Mouse (Mus musculus): ENCODE results near the gene Ildr1. TPM values are rescaled to one million over a fixed set of nuclear protein-coding genes. Genes with fewer than 3 reads are reported as not detected.
A peak's percentile ranks its signal among the peaks of the same experiment; 100 is the strongest.

The Ildr1 gene
- polyA plus RNA-seq, 1 experiment from 2014 or later, result 6.0 TPM

DNA sequence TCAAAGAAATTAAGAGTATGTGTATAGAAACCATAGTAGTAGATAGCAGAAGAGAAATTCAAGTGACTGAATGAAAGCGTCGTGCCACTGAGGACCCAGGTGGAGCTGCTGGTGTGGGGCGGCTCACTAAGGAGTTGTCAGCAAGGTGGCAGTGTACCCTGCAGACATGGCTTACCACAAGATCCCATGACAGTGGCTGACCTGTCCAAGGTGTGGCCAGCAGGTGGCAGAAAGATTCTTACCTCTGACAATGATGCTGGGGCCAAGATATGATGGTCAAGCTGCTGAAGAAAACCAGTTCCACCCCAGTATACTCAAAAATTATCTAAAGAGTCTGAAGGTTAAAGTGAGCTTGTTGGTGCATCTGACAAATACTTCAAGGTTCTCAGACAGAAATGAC lies 41.6 kb downstream of the Ildr1 start:
- H3K27ac ChIP-seq, result no peak overlapping the region
- H3K27me3 ChIP-seq, result no peaks in the 10 kb centered on the region
- ATAC-seq (ENCODE audit: borderline replicate concordance, extremely low read depth, low FRiP score, low TSS enrichment), result no peak
- H3K4me1 ChIP-seq, result peaks cover 3% of the 10 kb centered on the region; the same call in 1 of the 2 replicates
- H3K4me2 ChIP-seq, result no peak overlapping the region
- 60% methylated on average over 3 of the region's 3 CpGs for WGBS
- H3K36me3 ChIP-seq, result no peaks in the 10 kb centered on the region
- no peaks in the 10 kb centered on the region for H3K9me3 ChIP-seq
- H3K9ac ChIP-seq, result no peak overlapping the region
- H3K4me3 ChIP-seq, result no peak overlapping the region

- Histone ChIP-seq H3K36me3 (no peaks in the 10 kb centered on the region), H3K27me3 (no peaks in the 10 kb centered on the region), H3K4me2 (no peak overlapping the region), H3K9ac (no peak overlapping the region), H3K4me3 (no peak overlapping the region), H3K27ac (no peak overlapping the region; the same call in 1 of the 2 replicates), H3K4me1 (no peaks in the 10 kb centered on the region), H3K9me3 (no peaks in the 10 kb centered on the region)
- WGBS, result 37% methylated on average over 4 of the region's 4 CpGs
- no peak for ATAC-seq (ENCODE audit: borderline replicate concordance, extremely low read depth, low FRiP score, low TSS enrichment)
Measured at GRCm38 (mm10) chr16:36739404-36739930, 45.7 kb downstream of the Ildr1 start.

- ATAC-seq (ENCODE audit: borderline replicate concordance, extremely low read depth, low FRiP score, low TSS enrichment), result no peak
- no peak overlapping the region for H3K4me3 ChIP-seq
- H3K27me3 ChIP-seq, result no peaks in the 10 kb centered on the region
- no peak overlapping the region for H3K27ac ChIP-seq
- no peak overlapping the region for H3K4me2 ChIP-seq
- no peaks in the 10 kb centered on the region for H3K9me3 ChIP-seq
- H3K36me3 ChIP-seq, result no peaks in the 10 kb centered on the region
- no peaks in the 10 kb centered on the region for H3K4me1 ChIP-seq
- WGBS, result 52% methylated on average over 8 of the region's 8 CpGs
- H3K9ac ChIP-seq, result no peak overlapping the region
Measured at GRCm38 (mm10) chr16:36743580-36743979, 49.8 kb downstream of the Ildr1 start.

DNA sequence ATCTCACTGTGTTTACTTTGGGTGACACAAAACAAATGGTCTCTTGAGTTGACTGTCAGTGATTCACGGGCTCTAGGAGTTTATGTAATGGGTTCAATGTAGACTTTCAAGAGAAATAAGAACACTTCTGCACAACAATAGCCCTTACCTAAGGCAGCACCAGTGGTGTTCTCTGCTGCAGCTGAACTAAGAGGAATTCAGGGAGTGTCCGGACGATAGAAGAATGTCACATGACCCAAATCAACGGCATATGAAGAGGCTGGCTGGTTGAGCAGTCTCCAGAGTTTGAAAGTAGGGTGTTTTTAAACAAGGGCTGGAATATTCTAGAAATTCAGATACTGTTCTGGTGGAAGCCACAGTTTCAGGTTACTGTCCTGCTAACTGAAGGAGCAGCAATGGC lies 53.3 kb downstream of the Ildr1 start:
- H3K9me3 ChIP-seq, result no peaks in the 10 kb centered on the region

DNA sequence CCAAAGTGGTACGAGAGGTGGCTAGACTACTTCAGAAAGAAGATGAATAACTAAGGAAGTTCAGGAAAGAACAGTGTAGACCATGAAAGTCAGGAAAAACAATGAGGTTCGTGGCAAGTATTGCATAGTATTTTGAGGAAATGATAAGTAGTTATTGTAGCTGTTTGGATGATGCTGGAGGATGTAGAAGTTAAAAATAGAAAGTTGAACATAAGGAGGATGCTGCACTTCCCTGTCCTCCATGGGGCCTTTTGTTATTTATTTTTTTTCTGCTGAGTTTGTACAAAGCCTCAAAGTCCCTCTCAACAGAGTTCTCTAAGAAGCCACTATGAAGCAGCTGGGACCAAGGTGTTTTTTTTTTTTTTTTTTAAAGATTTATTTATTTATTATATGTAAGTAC lies 54.0 kb downstream of the Ildr1 start:
- no peak overlapping the region for H3K27ac ChIP-seq
- H3K9me3 ChIP-seq, result no peaks in the 10 kb centered on the region
- no peak for ATAC-seq (ENCODE audit: borderline replicate concordance, extremely low read depth, low FRiP score, low TSS enrichment)
- no peak overlapping the region for H3K4me3 ChIP-seq
- no peaks in the 10 kb centered on the region for H3K27me3 ChIP-seq
- no peaks in the 10 kb centered on the region for H3K36me3 ChIP-seq
- WGBS, result 45% methylated on average over 2 of the region's 2 CpGs
- H3K4me2 ChIP-seq, result no peak overlapping the region
- H3K9ac ChIP-seq, result no peak overlapping the region
- no peaks in the 10 kb centered on the region for H3K4me1 ChIP-seq

More for the DNA sequence above, 53.3 kb downstream of the Ildr1 start:
- H3K27me3 ChIP-seq, result no peaks in the 10 kb centered on the region
- H3K9ac ChIP-seq, result no peak overlapping the region
- WGBS, result 54% methylated on average over 4 of the region's 4 CpGs
- H3K4me3 ChIP-seq, result no peak overlapping the region
- H3K4me2 ChIP-seq, result no peak overlapping the region
- no peak overlapping the region for H3K27ac ChIP-seq
- ATAC-seq (ENCODE audit: borderline replicate concordance, extremely low read depth, low FRiP score, low TSS enrichment), result no peak
- no peaks in the 10 kb centered on the region for H3K4me1 ChIP-seq
- no peaks in the 10 kb centered on the region for H3K36me3 ChIP-seq

GRCm38 (mm10) chr16:36751979-36752378 lies 58.2 kb downstream of the Ildr1 start:
- H3K27me3 ChIP-seq, result no peaks in the 10 kb centered on the region
- no peaks in the 10 kb centered on the region for H3K36me3 ChIP-seq
- no peak overlapping the region for H3K9ac ChIP-seq
- no peaks in the 10 kb centered on the region for H3K9me3 ChIP-seq
- H3K27ac ChIP-seq, result no peak overlapping the region
- no peak overlapping the region for H3K4me2 ChIP-seq
- no peaks in the 10 kb centered on the region for H3K4me1 ChIP-seq
- no peak overlapping the region for H3K4me3 ChIP-seq
- WGBS, result 77% methylated on average over 3 of the region's 3 CpGs
- no peak for ATAC-seq (ENCODE audit: borderline replicate concordance, extremely low read depth, low FRiP score, low TSS enrichment)

DNA sequence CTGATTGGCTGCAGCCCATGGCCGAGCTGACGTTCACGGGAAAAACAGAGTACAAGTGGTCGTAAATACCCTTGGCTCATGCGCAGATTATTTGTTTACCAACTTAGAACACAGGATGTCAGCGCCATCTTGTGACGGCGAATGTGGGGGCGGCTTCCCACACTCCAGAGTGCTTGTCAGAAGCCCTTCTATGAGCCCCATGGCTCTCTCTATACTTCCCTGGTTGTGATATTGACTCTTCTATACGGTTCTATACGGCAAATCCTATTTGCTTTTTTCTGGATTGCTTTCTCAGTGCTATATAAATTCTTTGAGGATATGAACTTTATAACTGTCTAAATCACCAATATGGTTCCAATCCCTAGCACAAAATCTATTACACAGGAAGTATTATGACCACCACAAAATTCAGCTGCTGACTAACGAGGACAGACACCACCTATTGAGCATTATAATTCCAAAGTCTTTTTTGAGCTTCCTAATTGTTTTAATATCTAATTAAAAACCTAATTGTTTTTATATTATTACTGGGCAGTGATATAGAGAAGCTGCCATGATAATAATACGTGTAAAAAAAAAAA lies 76.5 kb downstream of the Ildr1 start:
- Histone ChIP-seq H3K27ac (peak overlapping the region; percentile 63), H3K4me1 (0 out of 2 replicates have a peak, but pooled peaks cover 5% of the 10 kb centered on the region), H3K27me3 (no peaks in the 10 kb centered on the region), H3K36me3 (no peaks in the 10 kb centered on the region), H3K9ac (no peak overlapping the region), H3K4me3 (no peak overlapping the region), H3K4me2 (no peak overlapping the region), H3K9me3 (no peaks in the 10 kb centered on the region)
- 70% methylated on average over 8 of the region's 13 CpGs for WGBS
- no peak for ATAC-seq (ENCODE audit: borderline replicate concordance, extremely low read depth, low FRiP score, low TSS enrichment)

GRCm38 (mm10) chr16:36770830-36771229 lies 77.1 kb downstream of the Ildr1 start:
- Histone ChIP-seq H3K9ac (no peak overlapping the region), H3K9me3 (no peaks in the 10 kb centered on the region), H3K27me3 (no peaks in the 10 kb centered on the region), H3K4me2 (no peak overlapping the region), H3K27ac (peak overlapping the region; percentile 63), H3K36me3 (no peaks in the 10 kb centered on the region), H3K4me1 (0 out of 2 replicates have a peak, but pooled peaks cover 5% of the 10 kb centered on the region), H3K4me3 (no peak overlapping the region)
- 57% methylated on average over 4 of the region's 4 CpGs for WGBS
- ATAC-seq (ENCODE audit: borderline replicate concordance, extremely low read depth, low FRiP score, low TSS enrichment), result peak; percentile 59

DNA sequence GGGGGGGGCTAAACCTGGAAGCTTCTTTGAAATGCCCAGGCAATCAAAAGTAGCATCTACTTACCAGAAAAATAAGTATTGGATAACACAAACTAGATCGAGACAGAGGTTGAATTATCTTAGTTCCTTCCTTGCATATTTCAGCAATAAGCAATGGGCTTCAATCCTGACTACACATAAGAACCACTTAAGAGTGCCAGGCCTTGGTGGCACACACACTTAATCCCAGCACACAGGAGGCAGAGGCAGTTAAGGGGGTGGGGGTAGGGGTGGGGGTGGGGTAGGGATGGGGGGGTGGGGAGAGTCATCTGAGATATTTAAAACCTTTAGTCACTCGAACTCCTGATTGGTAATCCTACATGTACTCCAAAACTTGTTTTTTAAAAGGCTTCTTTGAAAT lies 77.5 kb downstream of the Ildr1 start:
- Histone ChIP-seq H3K27ac (peak overlapping the region; percentile 63), H3K4me3 (no peak overlapping the region), H3K36me3 (no peaks in the 10 kb centered on the region), H3K9me3 (no peaks in the 10 kb centered on the region), H3K9ac (no peak overlapping the region), H3K4me2 (no peak overlapping the region), H3K27me3 (no peaks in the 10 kb centered on the region), H3K4me1 (0 out of 2 replicates have a peak, but pooled peaks cover 5% of the 10 kb centered on the region)
- WGBS, result 68% methylated on average over 2 of the region's 2 CpGs
- no peak for ATAC-seq (ENCODE audit: borderline replicate concordance, extremely low read depth, low FRiP score, low TSS enrichment)

DNA sequence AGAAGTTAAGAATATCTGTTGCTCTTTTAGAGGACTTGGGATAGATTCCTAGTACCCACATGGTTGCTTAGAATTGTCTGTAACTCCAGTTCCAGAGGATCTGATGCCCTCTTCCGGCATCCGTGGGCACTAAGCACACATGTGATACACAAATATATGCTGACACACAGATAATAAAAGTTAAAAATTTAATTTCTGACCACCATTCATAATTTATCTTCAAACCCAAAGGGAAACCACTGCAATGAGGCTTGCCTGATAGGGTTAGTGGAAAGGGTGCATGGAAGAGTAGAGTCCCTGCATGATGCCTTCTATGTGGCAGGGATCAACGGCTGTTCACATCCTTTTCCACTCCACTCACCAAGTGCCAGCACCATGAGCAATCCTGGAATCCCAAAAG lies 77.9 kb downstream of the Ildr1 start:
- Histone ChIP-seq H3K4me1 (peaks cover 6% of the 10 kb centered on the region; the same call in 1 of the 2 replicates), H3K27ac (peak overlapping the region; percentile 39; the same call in 1 of the 2 replicates), H3K9ac (no peak overlapping the region), H3K4me2 (no peak overlapping the region), H3K9me3 (no peaks in the 10 kb centered on the region), H3K36me3 (no peaks in the 10 kb centered on the region), H3K4me3 (no peak overlapping the region), H3K27me3 (no peaks in the 10 kb centered on the region)
- ATAC-seq (ENCODE audit: borderline replicate concordance, extremely low read depth, low FRiP score, low TSS enrichment), result no peak
- 83% methylated on average over 3 of the region's 3 CpGs for WGBS

DNA sequence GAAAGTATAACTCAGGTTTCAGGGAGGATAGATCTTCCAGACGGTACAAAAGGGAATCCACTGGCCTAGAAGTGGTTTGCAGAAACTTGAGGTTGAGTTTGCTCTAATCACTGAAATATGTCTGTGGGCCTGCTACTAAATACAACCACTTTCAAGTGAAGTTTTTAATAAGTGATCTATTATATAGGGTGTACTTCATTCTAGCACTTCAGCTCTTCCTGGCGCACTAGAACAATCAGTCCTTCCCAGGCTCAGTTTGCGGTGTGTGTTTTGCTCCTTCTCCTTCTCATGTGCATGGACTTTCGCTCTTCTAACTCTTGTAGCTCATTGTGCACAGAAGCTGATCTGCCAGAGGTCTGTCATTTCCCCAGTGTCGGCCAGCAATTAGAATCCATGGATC lies 79.2 kb downstream of the Ildr1 start:
- H3K4me3 ChIP-seq, result no peak overlapping the region
- no peaks in the 10 kb centered on the region for H3K9me3 ChIP-seq
- H3K36me3 ChIP-seq, result no peaks in the 10 kb centered on the region
- WGBS, result 60% methylated on average over 5 of the region's 5 CpGs
- ATAC-seq (ENCODE audit: borderline replicate concordance, extremely low read depth, low FRiP score, low TSS enrichment), result peak; percentile 79; the same call in 1 of the 2 replicates
- H3K9ac ChIP-seq, result no peak overlapping the region
- H3K4me1 ChIP-seq, result peaks cover 11% of the 10 kb centered on the region; the same call in 1 of the 2 replicates
- H3K27ac ChIP-seq, result peak overlapping the region; percentile 73
- no peaks in the 10 kb centered on the region for H3K27me3 ChIP-seq
- no peak overlapping the region for H3K4me2 ChIP-seq

- ATAC-seq (ENCODE audit: borderline replicate concordance, extremely low read depth, low FRiP score, low TSS enrichment), result no peak
- Histone ChIP-seq H3K4me1 (peaks cover 11% of the 10 kb centered on the region; the same call in 1 of the 2 replicates), H3K9ac (no peak overlapping the region), H3K4me2 (no peak overlapping the region), H3K9me3 (no peaks in the 10 kb centered on the region), H3K27me3 (no peaks in the 10 kb centered on the region), H3K36me3 (no peaks in the 10 kb centered on the region), H3K4me3 (no peak overlapping the region), H3K27ac (no peak overlapping the region)
- 64% methylated on average over 6 of the region's 6 CpGs for WGBS
Measured at GRCm38 (mm10) chr16:36775658-36776057, 81.9 kb downstream of the Ildr1 start.
